Mouse (Mus musculus): ENCODE measurements around the gene Mpped2. TPM values are rescaled to one million over a fixed set of nuclear protein-coding genes. Genes with fewer than 3 reads are reported as not detected.

Gene Mpped2
- total and polyA plus RNA-seq, 2 experiments, result 0.20 to 0.37 TPM

- Histone ChIP-seq H3K27me3 (ENCODE audit: control insufficient read depth, insufficient read depth, low read length) (no peaks in the 10 kb centered on the region), H3K4me3 (ENCODE audit: insufficient read depth, low read depth, low read length) (no peak overlapping the region), H3K27ac (replicated peaks; ENCODE audit: insufficient read depth, low read depth, low read length) (no peak overlapping the region), H3K36me3 (ENCODE audit: control insufficient read depth, insufficient read depth, low read length) (no peaks in the 10 kb centered on the region), H3K9ac (ENCODE audit: low read depth, low read length) (no peak overlapping the region), H3K79me2 (ENCODE audit: control insufficient read depth, insufficient read depth, low read length) (no peaks in the 10 kb centered on the region), H3K4me1 (ENCODE audit: control insufficient read depth, insufficient read depth, low read length) (no peaks in the 10 kb centered on the region)
- WGBS, result 91% methylated on average over 5 of the region's 5 CpGs
- no peak for DNase-seq (ENCODE audit: extremely low read depth, low read depth, low spot score)
- TF ChIP-seq CTCF (IDR thresholded peaks at IDR 0.05; ENCODE audit: low read depth, low read length) (no peak), POLR2A (IDR thresholded peaks at IDR 0.05; ENCODE audit: extremely low read depth, insufficient read depth, low read length) (no peak)
Measured at GRCm38 (mm10) chr2:106833212-106833611, 140.1 kb downstream of the Mpped2 start.

- H3K79me2 ChIP-seq (ENCODE audit: control insufficient read depth, insufficient read depth, low read length), result no peaks in the 10 kb centered on the region
- TF ChIP-seq POLR2A (IDR thresholded peaks at IDR 0.05; ENCODE audit: extremely low read depth, insufficient read depth, low read length), result no peak
- no peak for TF ChIP-seq CTCF (IDR thresholded peaks at IDR 0.05; ENCODE audit: low read depth, low read length)
- DNase-seq (ENCODE audit: extremely low read depth, low read depth, low spot score), result no peak
- no peaks in the 10 kb centered on the region for H3K36me3 ChIP-seq (ENCODE audit: control insufficient read depth, insufficient read depth, low read length)
- no peak overlapping the region for H3K27ac ChIP-seq (replicated peaks; ENCODE audit: insufficient read depth, low read depth, low read length)
- no peaks in the 10 kb centered on the region for H3K4me1 ChIP-seq (ENCODE audit: control insufficient read depth, insufficient read depth, low read length)
- H3K27me3 ChIP-seq (ENCODE audit: control insufficient read depth, insufficient read depth, low read length), result no peaks in the 10 kb centered on the region
- H3K9ac ChIP-seq (ENCODE audit: low read depth, low read length), result no peak overlapping the region
- H3K4me3 ChIP-seq (ENCODE audit: insufficient read depth, low read depth, low read length), result no peak overlapping the region
- WGBS, result 84% methylated on average over 8 of the region's 8 CpGs
Measured at GRCm38 (mm10) chr2:106835321-106835720, 142.3 kb downstream of the Mpped2 start.

DNA sequence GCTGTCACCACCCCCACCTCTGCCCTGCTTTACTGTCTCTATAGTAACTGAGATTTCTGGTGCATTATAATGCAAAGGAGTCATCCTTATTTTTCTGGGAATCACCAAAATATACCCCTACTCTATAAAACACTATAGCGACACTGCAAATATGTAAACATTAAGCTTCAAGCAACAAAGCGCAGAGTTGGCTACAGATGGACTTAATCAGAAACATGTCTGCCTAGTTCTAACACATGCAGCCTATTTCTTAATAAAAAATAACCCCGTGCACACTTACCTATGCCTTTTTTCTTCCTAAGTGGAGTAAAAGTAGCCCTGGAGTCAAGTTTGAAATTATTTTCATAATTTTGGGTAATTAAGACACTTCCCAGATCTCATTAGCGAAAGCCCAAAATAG is 144.2 kb downstream of the Mpped2 start:
- WGBS, result 94% methylated on average over 4 of the region's 4 CpGs
- H3K4me1 ChIP-seq (ENCODE audit: control insufficient read depth, insufficient read depth, low read length), result no peaks in the 10 kb centered on the region
- H3K36me3 ChIP-seq (ENCODE audit: control insufficient read depth, insufficient read depth, low read length), result no peaks in the 10 kb centered on the region
- H3K79me2 ChIP-seq (ENCODE audit: control insufficient read depth, insufficient read depth, low read length), result no peaks in the 10 kb centered on the region
- no peak overlapping the region for H3K4me3 ChIP-seq (ENCODE audit: insufficient read depth, low read depth, low read length)
- TF ChIP-seq POLR2A (IDR thresholded peaks at IDR 0.05; ENCODE audit: extremely low read depth, insufficient read depth, low read length), result no peak
- TF ChIP-seq CTCF (IDR thresholded peaks at IDR 0.05; ENCODE audit: low read depth, low read length), result no peak
- H3K9ac ChIP-seq (ENCODE audit: low read depth, low read length), result no peak overlapping the region
- no peak overlapping the region for H3K27ac ChIP-seq (replicated peaks; ENCODE audit: insufficient read depth, low read depth, low read length)
- DNase-seq (ENCODE audit: extremely low read depth, low read depth, low spot score), result no peak
- no peaks in the 10 kb centered on the region for H3K27me3 ChIP-seq (ENCODE audit: control insufficient read depth, insufficient read depth, low read length)

GRCm38 (mm10) chr2:106844147-106844546 is 151.1 kb downstream of the Mpped2 start:
- no peaks in the 10 kb centered on the region for H3K79me2 ChIP-seq (ENCODE audit: control insufficient read depth, insufficient read depth, low read length)
- H3K4me3 ChIP-seq (ENCODE audit: insufficient read depth, low read depth, low read length), result no peak overlapping the region
- DNase-seq (ENCODE audit: extremely low read depth, low read depth, low spot score), result no peak
- H3K27me3 ChIP-seq (ENCODE audit: control insufficient read depth, insufficient read depth, low read length), result no peaks in the 10 kb centered on the region
- no peak for TF ChIP-seq CTCF (IDR thresholded peaks at IDR 0.05; ENCODE audit: low read depth, low read length)
- TF ChIP-seq POLR2A (IDR thresholded peaks at IDR 0.05; ENCODE audit: extremely low read depth, insufficient read depth, low read length), result no peak
- H3K4me1 ChIP-seq (ENCODE audit: control insufficient read depth, insufficient read depth, low read length), result no peaks in the 10 kb centered on the region
- whole genome bisulfite sequencing, result 77% methylated on average over 9 of the region's 9 CpGs
- H3K27ac ChIP-seq (replicated peaks; ENCODE audit: insufficient read depth, low read depth, low read length), result no peak overlapping the region
- H3K36me3 ChIP-seq (ENCODE audit: control insufficient read depth, insufficient read depth, low read length), result no peaks in the 10 kb centered on the region
- H3K9ac ChIP-seq (ENCODE audit: low read depth, low read length), result no peak overlapping the region

- Histone ChIP-seq H3K4me3 (ENCODE audit: insufficient read depth, low read depth, low read length) (no peak overlapping the region), H3K36me3 (ENCODE audit: control insufficient read depth, insufficient read depth, low read length) (no peaks in the 10 kb centered on the region), H3K79me2 (ENCODE audit: control insufficient read depth, insufficient read depth, low read length) (no peaks in the 10 kb centered on the region), H3K9ac (ENCODE audit: low read depth, low read length) (no peak overlapping the region), H3K27me3 (ENCODE audit: control insufficient read depth, insufficient read depth, low read length) (no peaks in the 10 kb centered on the region), H3K27ac (replicated peaks; ENCODE audit: insufficient read depth, low read depth, low read length) (no peak overlapping the region), H3K4me1 (ENCODE audit: control insufficient read depth, insufficient read depth, low read length) (no peaks in the 10 kb centered on the region)
- peak; percentile 48 for DNase-seq (ENCODE audit: extremely low read depth, low read depth, low spot score)
- TF ChIP-seq POLR2A (IDR thresholded peaks at IDR 0.05; ENCODE audit: extremely low read depth, insufficient read depth, low read length), result no peak
- no peak for TF ChIP-seq CTCF (IDR thresholded peaks at IDR 0.05; ENCODE audit: low read depth, low read length)
- WGBS, result 27% methylated on average over 10 of the region's 10 CpGs
Measured at GRCm38 (mm10) chr2:106844766-106845678, 152.0 kb downstream of the Mpped2 start.

DNA sequence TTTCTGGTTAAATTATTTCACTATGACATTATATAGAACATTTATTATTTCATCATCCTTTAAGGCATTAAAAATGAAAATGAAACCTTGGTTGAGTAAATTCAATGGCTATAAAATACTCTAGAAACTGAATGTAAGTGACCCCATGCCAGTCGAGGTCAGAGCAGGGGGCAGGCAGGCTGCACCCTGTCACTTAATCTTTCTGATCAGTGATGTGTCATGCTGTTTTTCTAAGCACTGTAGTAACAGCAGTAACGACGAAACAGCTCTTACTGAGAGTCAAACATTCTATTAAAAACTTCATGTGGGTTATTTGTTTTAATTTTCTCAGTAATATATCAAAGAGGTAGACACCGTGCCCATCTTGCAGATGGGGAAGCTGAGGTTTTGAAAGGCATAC is 153.4 kb downstream of the Mpped2 start:
- Histone ChIP-seq H3K4me1 (ENCODE audit: control insufficient read depth, insufficient read depth, low read length) (no peaks in the 10 kb centered on the region), H3K4me3 (ENCODE audit: insufficient read depth, low read depth, low read length) (no peak overlapping the region), H3K79me2 (ENCODE audit: control insufficient read depth, insufficient read depth, low read length) (no peaks in the 10 kb centered on the region), H3K36me3 (ENCODE audit: control insufficient read depth, insufficient read depth, low read length) (no peaks in the 10 kb centered on the region), H3K9ac (ENCODE audit: low read depth, low read length) (no peak overlapping the region), H3K27me3 (ENCODE audit: control insufficient read depth, insufficient read depth, low read length) (no peaks in the 10 kb centered on the region), H3K27ac (replicated peaks; ENCODE audit: insufficient read depth, low read depth, low read length) (no peak overlapping the region)
- WGBS, result 53% methylated on average over 4 of the region's 4 CpGs
- no peak for DNase-seq (ENCODE audit: extremely low read depth, low read depth, low spot score)
- TF ChIP-seq POLR2A (IDR thresholded peaks at IDR 0.05; ENCODE audit: extremely low read depth, insufficient read depth, low read length), result no peak
- no peak for TF ChIP-seq CTCF (IDR thresholded peaks at IDR 0.05; ENCODE audit: low read depth, low read length)

Data from liver, adult 2 months (tissue).